Mouse (Mus musculus) heart, postnatal 0 days (tissue): ENCODE measurements at regions not wholly inside any gene's neighbourhood (a gene's known extent, or its start where the extent isn't known, plus 50 kb on each side); places are given as distances from the start of the nearest gene placed in this dataset.
A peak's percentile ranks its signal among the peaks of the same experiment; 100 is the strongest.

ENCODE experiments used
- ATAC-seq: fragments of 200-750 bp; cut with Nextera tagmentation; 2 replicates; pipeline ENCODE4 v1.8.0; 2017; ENCODE audit warnings: low read depth, moderate number of reproducible peaks, moderate library complexity; ENCODE audit not compliant: insufficient read depth
- DNase-seq: peaks from one replicate; pipeline ENCODE4 v3.0.0-alpha.2; 2016; ENCODE audit warnings: low spot score
- H3K27ac ChIP-seq: fragments of 300-500 bp; sonication (generic); 2 replicates; pipeline ENCODE4 v1.5.1; 2014; ENCODE audit warnings: low read depth, mild to moderate bottlenecking
- H3K27me3 ChIP-seq: fragments of 300-500 bp; sonication (generic); 2 replicates; pipeline ENCODE4 v1.6.1; 2014; ENCODE audit warnings: low read length, mixed read lengths; ENCODE audit not compliant: control insufficient read depth, insufficient read depth
- H3K36me3 ChIP-seq: fragments of 300-500 bp; sonication (generic); replicated peaks from 2 replicates; pipeline ENCODE4 v1.6.1; 2014; ENCODE audit warnings: low read length, mixed read lengths; ENCODE audit not compliant: control insufficient read depth, insufficient read depth
- H3K4me1 ChIP-seq: fragments of 300-500 bp; sonication (generic); 2 replicates; pipeline ENCODE4 v1.6.1; 2014; ENCODE audit warnings: antibody characterized with exemption; ENCODE audit not compliant: control insufficient read depth, insufficient read depth
- H3K4me2 ChIP-seq: fragments of 300-500 bp; sonication (generic); 2 replicates; pipeline ENCODE4 v1.6.1; 2014; ENCODE audit warnings: low read depth, mild to moderate bottlenecking, low read length, moderate library complexity
- H3K4me3 ChIP-seq: fragments of 300-500 bp; sonication (generic); 2 replicates; pipeline ENCODE4 v1.5.1; 2014; ENCODE audit warnings: low read depth, low read length
- H3K9ac ChIP-seq: fragments of 300-500 bp; sonication (generic); replicated peaks from 2 replicates; pipeline ENCODE4 v1.6.1; 2014; ENCODE audit warnings: low read depth, low read length, mixed read lengths
- H3K9me3 ChIP-seq: fragments of 300-500 bp; sonication (generic); replicated peaks from 2 replicates; pipeline ENCODE4 v1.6.1; 2016; ENCODE audit warnings: low read length; ENCODE audit not compliant: control insufficient read depth
- CTCF ChIP-seq: IDR thresholded peaks from 2 replicates; pipeline ENCODE4 v1.5.1; 2016; ENCODE audit warnings: antibody characterized with exemption, control low read depth, low read depth
- EP300 ChIP-seq: IDR thresholded peaks from 2 replicates; pipeline ENCODE4 v1.6.1; 2016; ENCODE audit warnings: antibody characterized with exemption, low read depth
- WGBS: fragments of 180-500 bp; shearing (Covaris S2); extraction: QIAGEN DNeasy Blood & Tissue Kit; methylation state at CpG from one replicate; pipeline ENCODE4 v1.1.7; 2014; 5-methylcytosine and 5-hydroxymethylcytosine counted together

- Histone ChIP-seq H3K4me2 (no peak overlapping the region), H3K27ac (no peak overlapping the region), H3K9ac (no peak overlapping the region), H3K27me3 (no peaks in the 10 kb centered on the region), H3K4me1 (no peaks in the 10 kb centered on the region), H3K4me3 (no peak overlapping the region), H3K9me3 (no peaks in the 10 kb centered on the region), H3K36me3 (no peaks in the 10 kb centered on the region)
- ATAC-seq (no peak), DNase-seq (no peak)
- WGBS, result 85% methylated on average over 5 of the region's 5 CpGs
- TF ChIP-seq EP300 (no peak), CTCF (no peak)
Observed at GRCm38 (mm10) chr2:75479546-75479945, 179.5 kb upstream of the Hnrnpa3 start.

GRCm38 (mm10) chr2:75481863-75482262 is 177.2 kb upstream of the Hnrnpa3 start:
- no peaks in the 10 kb centered on the region for H3K36me3 ChIP-seq
- H3K9ac ChIP-seq, result no peak overlapping the region
- 52% methylated on average over 8 of the region's 8 CpGs for WGBS

DNA sequence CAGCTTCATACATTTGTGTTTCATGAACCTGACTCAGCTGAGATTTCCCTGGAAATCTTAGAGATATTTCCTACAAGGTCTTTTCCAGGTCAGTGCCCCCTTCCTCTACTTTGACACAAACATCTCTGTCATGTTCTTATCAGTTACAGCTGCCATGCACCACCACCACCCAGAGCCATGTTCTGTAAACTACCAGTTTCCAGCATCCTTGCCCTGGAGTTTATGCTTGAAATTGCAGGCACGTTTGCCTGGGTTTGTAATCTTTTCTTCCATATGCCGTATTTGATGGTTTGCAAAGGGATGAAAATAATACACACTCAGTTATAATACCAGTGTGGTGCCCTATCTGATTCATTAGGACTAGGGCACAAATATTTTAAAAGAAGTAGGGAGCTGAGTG is 176.6 kb upstream of the Hnrnpa3 start:
- H3K27me3 ChIP-seq, result no peaks in the 10 kb centered on the region
- H3K9ac ChIP-seq, result no peak overlapping the region
- H3K4me2 ChIP-seq, result no peak overlapping the region
- H3K4me3 ChIP-seq, result no peak overlapping the region
- no peaks in the 10 kb centered on the region for H3K9me3 ChIP-seq
- H3K36me3 ChIP-seq, result no peaks in the 10 kb centered on the region
- ATAC-seq, result no peak
- no peaks in the 10 kb centered on the region for H3K4me1 ChIP-seq
- no peak overlapping the region for H3K27ac ChIP-seq
- TF ChIP-seq CTCF (no peak), EP300 (no peak)
- no peak for DNase-seq
- WGBS, result 44% methylated on average over 2 of the region's 2 CpGs

More at GRCm38 (mm10) chr2:75481863-75482262, 177.2 kb upstream of the Hnrnpa3 start:
- H3K9me3 ChIP-seq, result no peaks in the 10 kb centered on the region
- no peaks in the 10 kb centered on the region for H3K4me1 ChIP-seq
- no peaks in the 10 kb centered on the region for H3K27me3 ChIP-seq
- H3K4me2 ChIP-seq, result no peak overlapping the region
- no peak overlapping the region for H3K4me3 ChIP-seq
- H3K27ac ChIP-seq, result no peak overlapping the region
- no peak for ATAC-seq
- no peak for TF ChIP-seq CTCF
- TF ChIP-seq EP300, result no peak
- DNase-seq, result no peak

GRCm38 (mm10) chr2:75484951-75485350 is 174.1 kb upstream of the Hnrnpa3 start:
- no peak for TF ChIP-seq EP300
- no peak for TF ChIP-seq CTCF

GRCm38 (mm10) chr2:75491150-75491549 is 167.9 kb upstream of the Hnrnpa3 start:
- no peak for TF ChIP-seq CTCF
- no peak for TF ChIP-seq EP300
- Histone ChIP-seq H3K4me2 (no peak overlapping the region), H3K9ac (no peak overlapping the region), H3K27me3 (no peaks in the 10 kb centered on the region), H3K27ac (no peak overlapping the region), H3K4me1 (no peaks in the 10 kb centered on the region), H3K9me3 (no peaks in the 10 kb centered on the region), H3K4me3 (no peak overlapping the region), H3K36me3 (no peaks in the 10 kb centered on the region)
- WGBS, result 91% methylated on average over 1 of the region's 1 CpGs
- DNase-seq (no peak), ATAC-seq (no peak)

More at GRCm38 (mm10) chr2:75484951-75485350, 174.1 kb upstream of the Hnrnpa3 start:
- Histone ChIP-seq H3K4me1 (no peaks in the 10 kb centered on the region), H3K27me3 (no peaks in the 10 kb centered on the region), H3K27ac (no peak overlapping the region), H3K36me3 (no peaks in the 10 kb centered on the region), H3K4me3 (no peak overlapping the region), H3K4me2 (peak overlapping the region; percentile 30), H3K9me3 (no peaks in the 10 kb centered on the region), H3K9ac (no peak overlapping the region)
- DNase-seq (no peak), ATAC-seq (no peak)
- 45% methylated on average over 10 of the region's 10 CpGs for WGBS

DNA sequence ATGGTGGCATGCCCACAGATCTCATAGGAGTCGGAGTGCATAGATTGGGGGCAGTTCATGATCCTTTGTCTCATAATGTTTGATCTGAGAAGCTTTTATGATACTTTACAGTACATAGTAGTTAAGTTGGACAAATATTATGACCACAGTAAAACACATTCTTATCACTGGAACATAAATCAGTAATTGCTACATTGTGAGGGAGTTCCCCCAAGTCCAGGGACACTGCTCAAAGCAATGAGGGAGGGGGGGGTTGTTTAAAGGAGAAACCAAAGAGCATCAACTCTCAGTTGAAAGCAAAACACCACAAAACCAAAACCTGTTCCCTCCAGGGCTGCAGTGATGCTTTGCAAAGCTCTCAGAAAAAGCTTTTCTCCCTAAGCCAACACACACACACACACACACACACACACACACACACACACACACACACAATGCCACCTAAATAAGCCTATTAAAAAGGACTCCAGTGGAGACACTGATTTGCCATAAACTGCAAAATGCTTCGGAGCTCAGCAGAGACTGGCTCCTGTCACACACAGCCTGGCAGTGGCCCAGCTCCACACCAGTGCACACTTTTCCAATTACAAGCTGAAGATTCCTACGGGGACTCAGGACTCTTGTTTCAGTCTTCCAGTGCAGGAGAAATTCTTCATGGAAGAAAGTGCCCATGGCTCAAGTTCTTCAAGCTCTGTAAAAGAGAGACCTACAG is 167.1 kb upstream of the Hnrnpa3 start:
- Histone ChIP-seq H3K4me1 (no peaks in the 10 kb centered on the region), H3K9me3 (no peaks in the 10 kb centered on the region), H3K4me3 (no peak overlapping the region), H3K9ac (no peak overlapping the region), H3K36me3 (no peaks in the 10 kb centered on the region), H3K27me3 (no peaks in the 10 kb centered on the region), H3K27ac (no peak overlapping the region), H3K4me2 (no peak overlapping the region)
- 40% methylated on average over 3 of the region's 3 CpGs for WGBS
- no peak for TF ChIP-seq CTCF
- no peak for TF ChIP-seq EP300
- no peak for DNase-seq
- no peak for ATAC-seq
